Mouse (Mus musculus): Measurements from ENCODE around the gene Gm13420.
"Not testable (repeated sequence)": the region's sequence is repeated elsewhere in the genome, so short reads cannot be mapped to it uniquely, and the experiment has no call there.

Gene Gm13420

DNA sequence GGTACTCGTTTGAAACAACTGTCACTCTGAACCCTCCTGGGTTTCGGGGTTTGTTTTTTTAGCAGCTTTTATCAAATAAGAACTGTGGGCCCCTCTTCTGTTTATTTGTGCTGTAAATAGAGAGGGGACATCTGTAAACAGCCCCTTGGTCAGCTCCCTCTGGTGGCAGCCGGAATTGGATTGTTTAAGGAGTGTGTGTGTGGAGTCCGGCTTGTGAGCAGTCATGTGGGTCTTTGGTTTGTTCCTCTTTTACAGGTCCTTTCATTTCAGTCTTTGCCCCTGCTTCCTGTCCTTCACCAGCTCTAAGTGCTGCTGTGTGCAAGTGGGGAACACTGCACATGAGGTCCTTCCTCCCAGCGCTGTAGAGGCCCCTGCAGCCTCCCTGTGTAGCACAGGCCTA, 12.1 kb downstream of the Gm13420 start:
- in situ Hi-C loops (cut with MboI, MseI), result no loop called here

- in situ Hi-C loops (cut with MboI, MseI), result no loop called here
Measured at GRCm38 (mm10) chr2:29738799-29739198, 12.7 kb downstream of the Gm13420 start.

GRCm38 (mm10) chr2:29737209-29737925, 14.1 kb downstream of the Gm13420 start:
- in situ Hi-C loops (cut with MboI, MseI), result no loop called here

DNA sequence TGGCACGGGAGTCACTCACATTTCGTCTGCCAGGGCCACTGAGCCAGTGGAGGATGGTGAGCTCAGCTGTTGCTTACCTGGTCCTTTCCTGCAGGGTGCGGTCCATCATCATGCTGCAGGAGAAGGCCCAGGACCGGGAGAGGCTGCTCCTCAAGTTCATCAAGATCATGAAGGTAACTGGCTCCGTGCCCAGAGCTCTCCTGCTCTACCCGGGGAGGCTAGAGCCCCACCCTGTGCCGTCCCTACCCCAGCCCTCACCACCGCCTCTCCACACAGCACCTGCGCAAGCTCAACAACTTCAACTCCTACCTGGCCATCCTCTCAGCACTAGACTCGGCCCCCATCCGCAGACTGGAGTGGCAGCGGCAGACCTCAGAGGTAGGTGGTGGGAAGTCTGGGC, 15.8 kb downstream of the Gm13420 start:
- in situ Hi-C loops (cut with MboI, MseI), result no loop called here

DNA sequence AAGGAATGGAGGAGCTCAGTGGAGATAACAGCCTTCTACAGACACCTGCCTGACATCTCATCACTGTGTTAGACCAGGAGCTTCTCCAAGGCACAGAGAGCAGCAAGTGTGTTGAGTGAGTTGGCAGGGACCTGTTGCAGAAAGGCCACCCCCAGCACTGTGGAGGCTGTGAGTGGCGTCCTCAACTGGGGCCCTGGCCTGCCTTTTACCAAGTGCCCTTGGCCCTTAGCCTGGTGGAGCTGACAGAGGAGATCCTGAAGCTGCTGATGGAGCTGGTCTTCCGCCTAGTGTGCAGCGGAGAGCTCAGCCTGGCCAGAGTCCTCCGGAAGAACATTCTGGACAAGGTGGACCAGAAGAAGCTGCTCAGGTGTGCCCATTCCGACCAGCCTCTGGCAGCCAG, 18.1 kb downstream of the Gm13420 start:
- in situ Hi-C loops (cut with MboI, MseI), result no loop called here

- in situ Hi-C loops (cut with MboI, MseI), result no loop called here
Measured at GRCm38 (mm10) chr2:29732559-29732958, 18.9 kb downstream of the Gm13420 start.

- in situ Hi-C loops (cut with MboI, MseI), result no loop called here
Measured at GRCm38 (mm10) chr2:29731545-29731944, 19.9 kb downstream of the Gm13420 start.

DNA sequence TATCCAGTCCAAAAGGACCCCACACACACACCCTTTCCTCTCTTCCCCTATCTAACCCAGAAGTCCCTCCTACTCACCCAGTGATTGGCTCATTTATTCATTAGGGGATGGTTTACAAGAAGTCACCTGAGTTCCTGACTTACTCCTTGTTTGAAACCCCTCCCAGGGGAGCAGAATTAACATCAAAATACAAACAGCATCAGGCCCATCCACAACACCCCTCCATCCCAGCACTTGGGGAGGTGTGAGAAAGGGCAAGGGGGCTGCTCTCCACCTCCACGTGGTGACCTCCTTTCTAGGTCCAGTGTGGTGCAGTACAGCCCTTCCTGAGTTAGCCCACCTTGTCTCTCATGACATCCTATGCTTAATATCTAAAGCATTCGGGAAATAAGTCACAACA, 22.0 kb downstream of the Gm13420 start:
- in situ Hi-C loops (cut with MboI, MseI), result no loop called here

DNA sequence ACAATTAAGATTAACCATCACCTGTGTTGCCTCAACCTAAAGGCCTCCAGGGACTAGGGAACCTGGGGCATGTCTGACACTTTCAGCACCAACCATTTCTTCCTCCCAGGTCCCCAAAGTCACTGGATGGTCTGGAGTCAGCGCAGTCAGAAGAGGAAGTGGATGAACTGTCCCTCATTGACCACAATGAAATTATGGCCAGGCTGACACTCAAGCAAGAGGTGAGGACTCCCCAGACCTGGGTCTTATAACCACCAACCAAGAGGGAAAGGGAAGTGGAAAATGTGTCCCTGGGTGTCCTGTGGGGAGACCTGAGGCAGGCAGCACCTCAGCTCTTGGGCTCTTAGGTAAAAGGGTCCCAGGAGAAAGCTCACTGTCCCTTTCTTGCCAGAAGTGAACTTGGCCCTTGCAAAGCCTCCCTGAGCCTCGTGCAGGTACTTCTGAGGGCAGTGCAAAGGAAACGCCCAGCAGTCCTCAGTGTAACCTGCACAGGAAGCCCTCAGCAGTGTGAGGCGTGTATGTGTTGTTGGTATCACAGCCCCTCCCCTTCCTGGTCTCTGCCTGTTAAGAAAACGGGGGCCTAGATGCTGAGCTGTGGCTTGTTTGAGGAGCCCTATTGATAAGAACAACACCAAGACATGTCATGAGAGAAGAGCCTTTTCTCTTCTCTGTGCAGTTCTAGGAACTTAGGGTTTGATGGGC, 26.7 kb downstream of the Gm13420 start:
- in situ Hi-C loops (cut with MboI, MseI), result no loop called here

GRCm38 (mm10) chr2:29723132-29723531, 28.4 kb downstream of the Gm13420 start:
- in situ Hi-C loops (cut with MboI, MseI), result no loop called here

DNA sequence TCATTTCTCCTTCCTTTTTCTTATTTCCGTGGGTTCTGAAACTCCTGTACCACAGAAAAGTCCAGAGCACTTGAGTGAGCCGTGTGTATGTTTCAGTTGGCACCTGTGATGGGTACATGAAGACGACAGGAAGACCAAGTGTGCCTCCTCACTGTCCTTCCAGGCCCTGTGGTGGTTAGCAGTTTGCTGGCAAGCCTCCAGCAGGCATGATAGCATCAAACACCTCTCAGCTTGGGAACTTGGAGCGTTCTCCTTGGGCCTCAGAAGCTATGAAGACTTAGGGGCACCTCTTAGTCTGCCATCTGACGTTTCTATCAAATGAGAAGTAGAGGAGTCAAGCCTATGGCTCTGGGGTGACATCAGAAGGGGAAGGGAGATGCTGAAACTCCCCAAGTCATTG, 32.9 kb downstream of the Gm13420 start:
- in situ Hi-C loops (cut with MboI, MseI), result no loop called here

GRCm38 (mm10) chr2:29716691-29717090, 34.8 kb downstream of the Gm13420 start:
- in situ Hi-C loops (cut with MboI, MseI), result no loop called here

- in situ Hi-C loops (cut with MboI, MseI), result no loop called here
Measured at GRCm38 (mm10) chr2:29716143-29716542, 35.3 kb downstream of the Gm13420 start.

- in situ Hi-C loops (cut with MboI, MseI), result no loop called here
Measured at GRCm38 (mm10) chr2:29714127-29714526, 37.4 kb downstream of the Gm13420 start.

DNA sequence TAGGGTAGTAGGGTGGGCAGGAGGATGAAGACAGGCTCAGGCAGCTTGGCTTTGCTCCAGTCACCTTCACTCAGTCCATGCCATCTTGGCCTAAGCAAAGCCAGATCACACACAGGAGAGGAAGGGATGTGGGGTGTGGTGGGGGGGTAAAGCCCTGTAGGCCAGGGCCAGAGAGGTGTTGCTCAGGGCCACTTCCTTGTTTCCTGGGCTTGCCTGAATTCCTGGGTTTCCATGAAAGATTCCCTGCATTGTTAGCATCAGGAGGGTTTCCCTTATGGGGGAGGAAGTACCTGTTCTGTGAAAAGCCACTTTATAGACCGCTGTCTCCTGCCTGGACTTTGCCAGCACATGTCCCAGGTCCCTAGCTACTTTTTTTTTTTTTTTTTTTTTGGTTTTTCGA, 38.0 kb downstream of the Gm13420 start:
- in situ Hi-C loops (cut with MboI, MseI), result no loop called here

GRCm38 (mm10) chr2:29711877-29712276, 39.6 kb downstream of the Gm13420 start:
- in situ Hi-C loops (cut with MboI, MseI), result no loop called here

DNA sequence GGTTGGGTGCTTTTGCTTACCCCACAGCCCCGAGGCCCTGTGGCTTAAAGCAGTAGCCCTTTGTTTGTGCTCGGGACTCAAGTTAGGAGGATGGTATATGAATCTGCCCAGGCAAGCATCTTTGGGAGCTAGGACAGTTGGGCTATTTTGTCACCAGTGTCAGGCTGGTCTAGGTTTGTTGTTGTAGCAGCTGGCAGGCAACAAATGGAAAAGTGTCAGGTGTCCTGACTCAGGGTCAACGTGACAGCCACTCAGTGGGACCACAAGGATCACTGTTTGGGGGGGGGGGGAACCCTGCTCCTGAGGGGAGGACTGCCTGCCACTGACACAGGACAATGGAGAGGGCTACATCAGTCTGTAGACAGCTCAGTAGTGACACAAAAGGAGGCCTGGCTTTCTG, 40.4 kb downstream of the Gm13420 start:
- in situ Hi-C loops (cut with MboI, MseI), result no loop called here

DNA sequence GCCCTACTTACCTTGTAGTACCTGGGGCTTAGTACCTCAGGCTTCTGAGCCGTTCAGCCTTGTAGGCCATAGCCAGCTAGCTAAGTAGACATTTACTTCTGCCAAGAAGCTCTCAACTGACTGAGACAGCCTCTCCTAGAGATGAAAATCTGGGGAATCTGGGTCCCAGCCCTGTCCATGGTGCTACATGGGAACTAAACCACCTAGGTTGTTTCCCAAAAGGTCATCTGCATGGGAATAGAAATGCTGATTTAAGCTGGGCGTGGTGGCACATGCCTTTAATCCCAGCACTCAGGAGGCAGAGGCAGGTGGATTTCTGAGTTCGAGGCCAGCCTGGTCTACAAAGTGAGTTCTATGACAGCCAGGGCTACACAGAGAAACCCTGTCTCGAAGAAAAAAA, 43.3 kb downstream of the Gm13420 start:
- in situ Hi-C loops (cut with MboI, MseI), result not testable (repeated sequence)

DNA sequence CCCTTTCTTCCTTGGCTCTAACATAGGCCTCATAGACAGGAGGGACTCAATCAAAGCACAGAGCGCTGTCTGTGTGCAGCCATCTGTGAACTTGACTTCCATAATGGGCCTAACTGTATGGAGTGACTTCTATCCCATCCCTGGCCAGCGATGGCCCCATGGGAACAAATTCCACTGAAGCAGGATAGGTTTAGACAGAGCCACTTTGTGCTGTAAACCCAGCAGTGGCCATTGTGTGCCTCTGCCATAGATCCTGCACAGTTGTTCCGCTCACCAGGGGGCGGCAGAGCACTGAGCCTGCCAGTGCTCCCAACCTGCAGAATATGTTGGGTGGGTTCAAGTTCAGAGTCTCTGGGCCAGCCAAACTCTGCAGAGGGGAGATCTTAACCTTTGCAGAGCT, 43.8 kb downstream of the Gm13420 start:
- in situ Hi-C loops (cut with MboI, MseI), result no loop called here

DNA sequence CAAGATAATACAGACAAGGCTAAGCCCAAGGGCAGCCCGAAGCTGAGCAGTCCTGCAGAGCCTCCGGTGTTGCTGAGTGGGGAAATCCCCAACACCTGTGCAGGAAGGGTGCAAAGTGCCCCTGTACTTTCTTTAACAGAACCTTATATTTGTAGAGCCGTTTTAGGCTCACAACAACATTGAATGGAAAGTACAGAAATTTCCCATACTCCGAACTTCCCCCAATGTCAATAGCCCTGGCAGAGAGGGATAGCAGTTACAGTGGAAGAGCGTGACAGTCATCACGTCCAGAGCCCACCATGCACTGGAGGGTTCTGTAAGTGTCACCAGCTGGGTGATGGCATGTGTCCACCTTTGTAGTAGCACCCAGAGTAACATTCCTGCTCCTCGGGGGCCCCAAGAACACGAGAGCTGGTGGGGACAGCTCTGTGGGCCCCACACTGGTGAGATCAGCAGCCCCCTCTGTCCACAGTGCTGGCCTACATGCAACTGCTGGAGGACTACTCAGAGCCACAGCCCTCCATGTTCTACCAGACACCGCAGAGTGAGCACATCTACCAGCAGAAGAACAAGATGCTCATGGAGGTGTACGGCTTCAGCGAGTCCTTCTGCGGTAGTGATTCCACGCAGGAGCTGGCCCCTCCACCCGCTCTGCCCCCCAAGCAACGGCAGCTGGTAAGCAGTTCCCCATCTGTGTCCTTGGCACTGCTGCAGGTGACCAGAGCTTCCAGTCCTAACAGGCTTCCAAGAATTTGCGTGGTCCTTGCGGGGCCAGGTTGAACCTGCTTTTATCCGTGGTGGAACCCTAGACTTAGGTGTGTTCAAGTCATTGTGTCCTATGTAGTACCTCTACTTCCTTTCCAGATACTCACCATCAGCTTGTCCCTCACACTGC, 44.5 kb downstream of the Gm13420 start:
- in situ Hi-C loops (cut with MboI, MseI), result no loop called here

GRCm38 (mm10) chr2:29705493-29705892, 46.0 kb downstream of the Gm13420 start:
- in situ Hi-C loops (cut with MboI, MseI), result no loop called here

All from T-helper 1 cell (primary cell).